Mouse (Mus musculus) embryonic stem cell, embryonic (primary cell): ENCODE data around the gene Rbp7.

Experiments
- CTCF ChIA-PET, 4 experiments: fragments of 300-600 bp in 2 of 4; fragments of 350-600 bp in 2 of 4; sonication (Branson Sonifier 250); formaldehyde crosslinking; loops; one replicate each; lab custom pipeline; 2022; ENCODE audit warnings: inconsistent platforms in 2 of 4; lab: Charles Lee
- POLR2A ChIA-PET, 4 experiments: fragments of 300-600 bp in 2 of 4; fragments of 350-600 bp in 2 of 4; sonication (Branson Sonifier 250); formaldehyde crosslinking; loops; one replicate each; lab custom pipeline; 2022; ENCODE audit warnings: antibody characterized with exemption in 4 of 4, inconsistent platforms in 1 of 4; lab: Charles Lee

The Rbp7 gene

DNA sequence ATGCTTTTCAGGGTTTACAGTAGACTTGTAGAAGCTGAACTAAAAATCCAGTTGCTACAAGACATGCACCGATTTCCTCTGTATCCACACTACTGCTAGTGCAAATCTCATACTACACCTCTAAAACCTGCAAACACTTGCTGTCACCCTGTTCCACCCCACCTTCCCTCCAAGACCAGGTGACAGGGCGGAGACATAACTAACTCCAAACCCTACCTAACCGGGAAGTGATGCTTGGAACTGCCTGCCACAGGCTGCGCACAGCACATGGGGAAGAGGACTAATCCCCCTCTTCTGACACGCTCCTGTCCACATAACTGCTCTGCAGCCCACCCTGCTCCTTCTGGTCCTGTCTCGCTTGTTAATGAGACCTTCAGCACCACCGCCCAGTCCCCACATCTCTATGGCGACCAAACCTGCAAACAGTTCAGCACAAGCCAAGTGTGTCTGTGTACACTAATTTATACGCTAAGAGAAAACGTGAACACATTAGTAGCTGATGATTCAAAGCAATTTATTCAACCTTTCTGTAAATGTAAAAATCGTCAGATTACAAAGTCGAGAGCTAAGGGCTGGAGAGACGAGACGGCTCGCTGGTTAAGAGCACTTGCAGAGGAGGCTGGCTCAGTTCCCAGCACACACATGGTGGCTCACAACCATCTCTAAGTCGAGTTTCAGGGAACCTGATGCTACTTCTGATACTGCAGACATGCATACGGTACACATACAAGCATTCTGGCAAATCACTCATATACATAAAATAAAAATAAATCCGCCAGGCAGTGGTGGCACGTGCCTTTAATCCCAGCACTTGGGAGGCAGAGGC, 49.9 kb downstream of the Rbp7 start:
- CTCF ChIA-PET: interaction anchor here in 2 of 4 experiments (0.5 to 1.3 kb wide), 2 partner anchors 19 to 191 kb away, joined by 3 to 4 read pairs; no protein-coding TSS in a partner anchor
- POLR2A ChIA-PET: interaction anchor here in 2 of 4 experiments (0.9 to 4.4 kb wide), 6 partner anchors 9 to 97 kb away, joined by 3 to 30 read pairs (median 4); partner anchors contain the start of gene Kif1b (in 1 of the 2)

DNA sequence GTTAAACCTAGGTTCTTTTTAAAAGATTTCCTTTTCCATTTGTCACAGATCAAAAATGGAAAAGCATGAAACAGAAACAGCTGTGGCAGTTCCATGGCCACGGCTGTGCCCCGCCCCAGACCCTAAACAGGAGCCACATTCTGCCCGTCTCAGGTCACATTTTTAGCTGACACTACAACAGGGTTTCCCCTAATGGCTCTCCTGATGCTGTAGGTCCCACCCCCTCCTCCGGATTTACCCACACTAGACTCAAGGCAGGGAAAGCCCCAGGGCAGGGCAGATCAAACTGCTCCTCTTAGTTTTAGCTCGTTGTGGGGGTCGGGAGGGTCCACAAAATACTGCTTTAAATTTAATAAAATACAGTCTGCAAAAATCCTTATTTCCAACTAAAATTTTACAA, 51.7 kb downstream of the Rbp7 start:
- POLR2A ChIA-PET: interaction anchor here in 2 of 4 experiments (0.6 to 1.7 kb wide), 6 partner anchors 9 to 142 kb away, joined by 3 to 5 read pairs (median 4); no protein-coding TSS in a partner anchor

DNA sequence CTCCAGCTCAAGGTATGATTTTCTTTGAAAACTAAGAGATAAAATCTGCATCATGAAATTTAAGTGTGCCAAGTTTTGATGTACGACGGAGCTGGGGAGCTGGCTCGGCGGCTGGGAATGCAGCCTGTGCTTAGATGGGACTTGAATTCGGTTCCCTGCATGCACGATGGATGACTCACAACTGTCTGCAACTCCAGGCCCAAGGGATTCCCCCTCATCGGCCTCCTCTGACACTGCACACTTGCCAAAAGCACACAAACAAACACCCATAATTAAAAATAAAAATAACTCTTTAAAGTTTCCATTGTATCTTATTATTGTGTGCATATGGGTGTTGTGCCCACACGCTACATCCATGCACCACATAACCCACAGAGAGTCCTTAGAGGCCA, 53.2 kb downstream of the Rbp7 start:
- ChIA-PET CTCF (no interaction called here), POLR2A (no interaction called here)

More for the DNA sequence above, 51.7 kb downstream of the Rbp7 start:
- CTCF ChIA-PET: no interaction called here

DNA sequence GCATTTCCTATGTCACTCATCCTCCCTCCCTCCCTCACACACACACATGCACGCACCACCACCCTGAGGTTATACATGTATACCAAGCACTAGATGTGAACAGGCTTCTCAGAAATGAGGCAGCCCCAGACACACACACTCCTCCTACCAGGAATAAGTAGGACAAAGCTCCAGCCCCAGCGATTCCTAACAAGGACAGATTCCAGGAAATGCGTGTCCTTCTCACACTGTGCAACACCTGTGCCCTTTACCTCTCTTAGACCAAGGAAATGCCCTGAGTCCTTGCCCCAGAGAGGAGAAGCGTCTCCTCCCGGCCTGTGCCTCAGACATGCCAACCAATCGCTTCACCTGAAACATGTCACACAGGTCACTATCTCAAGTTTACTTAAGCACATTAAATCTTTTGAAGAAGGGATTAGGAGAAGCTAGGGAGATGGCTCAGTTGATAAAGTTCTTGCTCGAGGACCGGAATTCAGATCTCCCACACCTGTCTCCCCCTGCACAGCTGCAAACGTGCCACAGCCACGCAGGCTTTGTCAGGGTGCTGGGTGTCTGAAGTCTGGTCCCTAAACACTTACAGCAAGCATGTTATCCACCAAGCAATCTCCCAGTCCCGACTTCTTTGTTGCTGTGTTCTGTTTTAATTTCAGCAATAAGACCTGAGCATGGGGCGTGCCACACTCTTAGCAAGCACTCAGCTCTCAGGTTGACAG, 53.7 kb downstream of the Rbp7 start:
- POLR2A ChIA-PET: interaction anchor here in 2 of 4 experiments (0.6 kb wide), 2 partner anchors 38 to 52 kb away, joined by 3 read pairs; no protein-coding TSS in a partner anchor
- CTCF ChIA-PET: interaction anchor here in 1 of 4 experiments (0.6 kb wide), 1 partner anchor 18 kb away, joined by 3 read pairs; no protein-coding TSS in a partner anchor
